Mouse (Mus musculus): ENCODE measurements around the gene Stk10.

The Stk10 gene

GRCm38 (mm10) chr11:32527006-32527405 is 6.1 kb upstream of the Stk10 start:
- no peak for DNase-seq

- no peak for DNase-seq
These were observed 3.0 kb upstream of the Stk10 start for GRCm38 (mm10) chr11:32530151-32530550.

- no peak for DNase-seq
These were observed 987 bp upstream of the Stk10 start, which contains the start of gene Efcab9 for GRCm38 (mm10) chr11:32531871-32532764. Gene Efcab9, minus strand, starts transcription at chr11:32532081.

- peak; percentile 70 for DNase-seq
These were observed 567 bp downstream of the Stk10 start for GRCm38 (mm10) chr11:32533482-32534261.

GRCm38 (mm10) chr11:32534453-32535075 is 1.5 kb downstream of the Stk10 start:
- DNase-seq: peak; percentile 61

- no peak for DNase-seq
These were observed 2.5 kb downstream of the Stk10 start for GRCm38 (mm10) chr11:32535646-32536045.

GRCm38 (mm10) chr11:32536954-32537353 is 3.8 kb downstream of the Stk10 start:
- no peak for DNase-seq

GRCm38 (mm10) chr11:32538435-32538834 is 5.3 kb downstream of the Stk10 start:
- DNase-seq: peak; percentile 3

GRCm38 (mm10) chr11:32538846-32539245 is 5.7 kb downstream of the Stk10 start:
- DNase-seq: peak; percentile 62

GRCm38 (mm10) chr11:32539717-32540116 is 6.6 kb downstream of the Stk10 start:
- DNase-seq: no peak

GRCm38 (mm10) chr11:32540463-32540862 is 7.4 kb downstream of the Stk10 start:
- no peak for DNase-seq

- no peak for DNase-seq
These were observed 9.1 kb downstream of the Stk10 start for GRCm38 (mm10) chr11:32542181-32542580.

GRCm38 (mm10) chr11:32542687-32543411 is 9.7 kb downstream of the Stk10 start:
- peak; percentile 95 for DNase-seq

- no peak for DNase-seq
These were observed 10.9 kb downstream of the Stk10 start for GRCm38 (mm10) chr11:32544041-32544440.

GRCm38 (mm10) chr11:32544497-32544896 is 11.4 kb downstream of the Stk10 start:
- DNase-seq: no peak

- DNase-seq: no peak
These were observed 12.5 kb downstream of the Stk10 start for GRCm38 (mm10) chr11:32545605-32546004.

GRCm38 (mm10) chr11:32546483-32546882 is 13.4 kb downstream of the Stk10 start:
- no peak for DNase-seq

- no peak for DNase-seq
These were observed 14.4 kb downstream of the Stk10 start for GRCm38 (mm10) chr11:32547391-32547947.

GRCm38 (mm10) chr11:32548240-32548639 is 15.1 kb downstream of the Stk10 start:
- DNase-seq: no peak

- no peak for DNase-seq
These were observed 16.1 kb downstream of the Stk10 start for GRCm38 (mm10) chr11:32549236-32549635.

- DNase-seq: no peak
These were observed 17.0 kb downstream of the Stk10 start for GRCm38 (mm10) chr11:32550102-32550501.

- DNase-seq: no peak
These were observed 18.0 kb downstream of the Stk10 start for GRCm38 (mm10) chr11:32551056-32551455.

Data from liver (tissue).